Mouse (Mus musculus) ES-E14 (cell line): ENCODE measurements around the gene Tjp2.

Experiments used
- CHD2 ChIP-seq: IDR thresholded peaks from 2 replicates; pipeline ENCODE4 v1.6.1; 2014; ENCODE audit warnings: mild to moderate bottlenecking, low read depth, low read length, inconsistent platforms
- MAFK ChIP-seq: IDR thresholded peaks from 2 replicates; pipeline ENCODE4 v1.6.1; 2014; ENCODE audit warnings: mild to moderate bottlenecking, low read depth, low read length, inconsistent platforms; ENCODE audit not compliant: insufficient read depth
- ZNF384 ChIP-seq: IDR thresholded peaks from 2 replicates; pipeline ENCODE4 v1.6.1; 2012; ENCODE audit warnings: low read depth, low read length, inconsistent platforms

- no peak for TF ChIP-seq MAFK
- TF ChIP-seq CHD2 = no peak
- TF ChIP-seq ZNF384 = no peak
These were observed 33.5 kb upstream of the Tjp2 start for GRCm38 (mm10) chr19:24258368-24258767.
